Mouse (Mus musculus) testis, adult 2 months (tissue): ENCODE measurements around the gene Lrmda.

ENCODE experiments used
- CTCF ChIP-seq: fragments of 200-500 bp; IDR thresholded peaks from 2 replicates; pipeline ENCODE4 v1.5.1; 2012; ENCODE audit warnings: low read depth, mild to moderate bottlenecking, inconsistent platforms, low read length, moderate library complexity; ENCODE audit not compliant: control insufficient read depth, insufficient read depth, insufficient replicate concordance
- POLR2A ChIP-seq: fragments of 200-500 bp; IDR thresholded peaks from 2 replicates; pipeline ENCODE4 v1.6.1; 2012; ENCODE audit warnings: low read depth, mild to moderate bottlenecking, inconsistent platforms, low read length, moderate library complexity; ENCODE audit not compliant: control insufficient read depth

DNA sequence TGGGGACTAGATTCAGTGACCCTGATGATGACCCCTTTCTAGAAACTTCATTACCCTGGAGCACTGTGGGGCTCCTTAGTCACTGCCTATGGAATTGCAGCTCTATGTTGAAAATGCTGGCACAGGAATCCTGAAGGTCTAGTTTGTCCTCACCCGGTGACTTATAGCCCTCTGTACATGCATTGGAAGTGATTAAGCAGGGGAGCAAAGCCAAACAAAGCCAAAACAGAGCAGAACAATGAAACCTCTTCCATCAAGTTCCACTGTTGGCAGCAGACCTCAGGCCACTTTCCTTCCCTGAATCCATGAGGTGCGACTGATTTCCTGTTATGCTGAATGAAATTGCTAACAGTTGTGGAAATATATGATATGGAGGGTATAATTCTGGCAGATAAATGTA is 578.0 kb downstream of the Lrmda start:
- TF ChIP-seq POLR2A, result no peak
- no peak for TF ChIP-seq CTCF
